Mouse (Mus musculus): ENCODE measurements around the gene Ppp2r2c. TPM values are rescaled to one million over a fixed set of nuclear protein-coding genes. Genes with fewer than 3 reads are reported as not detected.

Ppp2r2c gene
- polyA plus RNA-seq, 1 experiment from 2014 or later = 64.1 TPM

GRCm38 (mm10) chr5:36878801-36879200, 10.5 kb downstream of the Ppp2r2c start:
- no peak overlapping the region for H3K27ac ChIP-seq (ENCODE audit: low read depth, low read length)
- H3K27me3 ChIP-seq (ENCODE audit: control insufficient read depth, insufficient read depth, low read length) = no peaks in the 10 kb centered on the region
- H3K36me3 ChIP-seq (ENCODE audit: control insufficient read depth, insufficient read depth, low read length) = no peaks in the 10 kb centered on the region
- peaks cover 10% of the 10 kb centered on the region; the same call in 1 of the 2 replicates for H3K4me1 ChIP-seq (ENCODE audit: control insufficient read depth, insufficient read depth, low read length)
- ATAC-seq (ENCODE audit: low read depth) = no peak
- H3K9me3 ChIP-seq (ENCODE audit: control insufficient read depth, low read length) = no peaks in the 10 kb centered on the region
- 92% methylated on average over 4 of the region's 4 CpGs for WGBS
- no peak overlapping the region for H3K9ac ChIP-seq (replicated peaks; ENCODE audit: low read depth, low read length)
- H3K4me2 ChIP-seq (ENCODE audit: low read depth, low read length) = no peak overlapping the region
- no peak overlapping the region for H3K4me3 ChIP-seq (ENCODE audit: low read depth, low read length)

GRCm38 (mm10) chr5:36880622-36881021, 12.3 kb downstream of the Ppp2r2c start:
- H3K9ac ChIP-seq (replicated peaks; ENCODE audit: low read depth, low read length) = no peak overlapping the region
- H3K4me3 ChIP-seq (ENCODE audit: low read depth, low read length) = no peak overlapping the region
- no peak for ATAC-seq (ENCODE audit: low read depth)
- H3K9me3 ChIP-seq (ENCODE audit: control insufficient read depth, low read length) = no peaks in the 10 kb centered on the region
- no peaks in the 10 kb centered on the region for H3K36me3 ChIP-seq (ENCODE audit: control insufficient read depth, insufficient read depth, low read length)
- H3K27me3 ChIP-seq (ENCODE audit: control insufficient read depth, insufficient read depth, low read length) = no peaks in the 10 kb centered on the region
- H3K4me1 ChIP-seq (ENCODE audit: control insufficient read depth, insufficient read depth, low read length) = peaks cover 10% of the 10 kb centered on the region; the same call in 1 of the 2 replicates
- 91% methylated on average over 5 of the region's 5 CpGs for WGBS
- no peak overlapping the region for H3K27ac ChIP-seq (ENCODE audit: low read depth, low read length)
- H3K4me2 ChIP-seq (ENCODE audit: low read depth, low read length) = no peak overlapping the region

- H3K27ac ChIP-seq (ENCODE audit: low read depth, low read length) = no peak overlapping the region
- 30% methylated on average over 12 of the region's 12 CpGs for WGBS
- no peak overlapping the region for H3K4me3 ChIP-seq (ENCODE audit: low read depth, low read length)
- H3K9me3 ChIP-seq (ENCODE audit: control insufficient read depth, low read length) = no peaks in the 10 kb centered on the region
- peak; percentile 42; the same call in 1 of the 2 replicates for ATAC-seq (ENCODE audit: low read depth)
- H3K36me3 ChIP-seq (ENCODE audit: control insufficient read depth, insufficient read depth, low read length) = no peaks in the 10 kb centered on the region
- H3K27me3 ChIP-seq (ENCODE audit: control insufficient read depth, insufficient read depth, low read length) = no peaks in the 10 kb centered on the region
- no peak overlapping the region for H3K4me2 ChIP-seq (ENCODE audit: low read depth, low read length)
- no peak overlapping the region for H3K9ac ChIP-seq (replicated peaks; ENCODE audit: low read depth, low read length)
- H3K4me1 ChIP-seq (ENCODE audit: control insufficient read depth, insufficient read depth, low read length) = peaks cover 28% of the 10 kb centered on the region
Observed at GRCm38 (mm10) chr5:36883516-36883915, 15.2 kb downstream of the Ppp2r2c start.

- Histone ChIP-seq H3K27me3 (ENCODE audit: control insufficient read depth, insufficient read depth, low read length) (no peaks in the 10 kb centered on the region), H3K36me3 (ENCODE audit: control insufficient read depth, insufficient read depth, low read length) (no peaks in the 10 kb centered on the region), H3K9ac (replicated peaks; ENCODE audit: low read depth, low read length) (no peak overlapping the region), H3K9me3 (ENCODE audit: control insufficient read depth, low read length) (no peaks in the 10 kb centered on the region), H3K4me3 (ENCODE audit: low read depth, low read length) (no peak overlapping the region), H3K4me2 (ENCODE audit: low read depth, low read length) (no peak overlapping the region), H3K4me1 (ENCODE audit: control insufficient read depth, insufficient read depth, low read length) (peaks cover 33% of the 10 kb centered on the region), H3K27ac (ENCODE audit: low read depth, low read length) (no peak overlapping the region)
- WGBS = 69% methylated on average over 1 of the region's 1 CpGs
- ATAC-seq (ENCODE audit: low read depth) = no peak
Observed at GRCm38 (mm10) chr5:36885067-36885466, 16.8 kb downstream of the Ppp2r2c start.

GRCm38 (mm10) chr5:36885595-36885994, 17.3 kb downstream of the Ppp2r2c start:
- Histone ChIP-seq H3K4me2 (ENCODE audit: low read depth, low read length) (no peak overlapping the region), H3K4me3 (ENCODE audit: low read depth, low read length) (no peak overlapping the region), H3K4me1 (ENCODE audit: control insufficient read depth, insufficient read depth, low read length) (peaks cover 37% of the 10 kb centered on the region), H3K27ac (ENCODE audit: low read depth, low read length) (no peak overlapping the region), H3K36me3 (ENCODE audit: control insufficient read depth, insufficient read depth, low read length) (no peaks in the 10 kb centered on the region), H3K27me3 (ENCODE audit: control insufficient read depth, insufficient read depth, low read length) (no peaks in the 10 kb centered on the region), H3K9ac (replicated peaks; ENCODE audit: low read depth, low read length) (no peak overlapping the region), H3K9me3 (ENCODE audit: control insufficient read depth, low read length) (no peaks in the 10 kb centered on the region)
- ATAC-seq (ENCODE audit: low read depth) = no peak
- 78% methylated on average over 5 of the region's 5 CpGs for whole genome bisulfite sequencing

GRCm38 (mm10) chr5:36886298-36886697, 18.0 kb downstream of the Ppp2r2c start:
- no peaks in the 10 kb centered on the region for H3K9me3 ChIP-seq (ENCODE audit: control insufficient read depth, low read length)
- no peak overlapping the region for H3K27ac ChIP-seq (ENCODE audit: low read depth, low read length)
- H3K36me3 ChIP-seq (ENCODE audit: control insufficient read depth, insufficient read depth, low read length) = no peaks in the 10 kb centered on the region
- no peak for ATAC-seq (ENCODE audit: low read depth)
- peaks cover 41% of the 10 kb centered on the region for H3K4me1 ChIP-seq (ENCODE audit: control insufficient read depth, insufficient read depth, low read length)
- H3K4me2 ChIP-seq (ENCODE audit: low read depth, low read length) = no peak overlapping the region
- no peak overlapping the region for H3K4me3 ChIP-seq (ENCODE audit: low read depth, low read length)
- no peaks in the 10 kb centered on the region for H3K27me3 ChIP-seq (ENCODE audit: control insufficient read depth, insufficient read depth, low read length)
- 70% methylated on average over 2 of the region's 2 CpGs for WGBS
- no peak overlapping the region for H3K9ac ChIP-seq (replicated peaks; ENCODE audit: low read depth, low read length)

- H3K9me3 ChIP-seq (ENCODE audit: control insufficient read depth, low read length) = no peaks in the 10 kb centered on the region
- no peaks in the 10 kb centered on the region for H3K36me3 ChIP-seq (ENCODE audit: control insufficient read depth, insufficient read depth, low read length)
- no peak overlapping the region for H3K4me2 ChIP-seq (ENCODE audit: low read depth, low read length)
- no peak overlapping the region for H3K9ac ChIP-seq (replicated peaks; ENCODE audit: low read depth, low read length)
- ATAC-seq (ENCODE audit: low read depth) = no peak
- peaks cover 42% of the 10 kb centered on the region for H3K4me1 ChIP-seq (ENCODE audit: control insufficient read depth, insufficient read depth, low read length)
- H3K27me3 ChIP-seq (ENCODE audit: control insufficient read depth, insufficient read depth, low read length) = no peaks in the 10 kb centered on the region
- no peak overlapping the region for H3K4me3 ChIP-seq (ENCODE audit: low read depth, low read length)
- H3K27ac ChIP-seq (ENCODE audit: low read depth, low read length) = peak overlapping the region; percentile 71
- 64% methylated on average over 7 of the region's 7 CpGs for WGBS
Observed at GRCm38 (mm10) chr5:36886852-36887283, 18.6 kb downstream of the Ppp2r2c start.

- H3K4me1 ChIP-seq (ENCODE audit: control insufficient read depth, insufficient read depth, low read length) = peaks cover 45% of the 10 kb centered on the region
- 20% methylated on average over 9 of the region's 9 CpGs for WGBS
- H3K4me2 ChIP-seq (ENCODE audit: low read depth, low read length) = no peak overlapping the region
- peak; percentile 66 for ATAC-seq (ENCODE audit: low read depth)
- peak overlapping the region; percentile 21; the same call in 1 of the 2 replicates for H3K9ac ChIP-seq (replicated peaks; ENCODE audit: low read depth, low read length)
- H3K9me3 ChIP-seq (ENCODE audit: control insufficient read depth, low read length) = no peaks in the 10 kb centered on the region
- H3K27me3 ChIP-seq (ENCODE audit: control insufficient read depth, insufficient read depth, low read length) = no peaks in the 10 kb centered on the region
- H3K4me3 ChIP-seq (ENCODE audit: low read depth, low read length) = no peak overlapping the region
- H3K36me3 ChIP-seq (ENCODE audit: control insufficient read depth, insufficient read depth, low read length) = no peaks in the 10 kb centered on the region
- H3K27ac ChIP-seq (ENCODE audit: low read depth, low read length) = peak overlapping the region; percentile 71
Observed at GRCm38 (mm10) chr5:36887299-36887988, 19.1 kb downstream of the Ppp2r2c start.

GRCm38 (mm10) chr5:36888501-36888900, 20.2 kb downstream of the Ppp2r2c start:
- H3K4me2 ChIP-seq (ENCODE audit: low read depth, low read length) = no peak overlapping the region
- no peak for ATAC-seq (ENCODE audit: low read depth)
- no peaks in the 10 kb centered on the region for H3K36me3 ChIP-seq (ENCODE audit: control insufficient read depth, insufficient read depth, low read length)
- no peak overlapping the region for H3K4me3 ChIP-seq (ENCODE audit: low read depth, low read length)
- H3K27me3 ChIP-seq (ENCODE audit: control insufficient read depth, insufficient read depth, low read length) = no peaks in the 10 kb centered on the region
- no peak overlapping the region for H3K27ac ChIP-seq (ENCODE audit: low read depth, low read length)
- no peaks in the 10 kb centered on the region for H3K9me3 ChIP-seq (ENCODE audit: control insufficient read depth, low read length)
- peaks cover 40% of the 10 kb centered on the region for H3K4me1 ChIP-seq (ENCODE audit: control insufficient read depth, insufficient read depth, low read length)
- no peak overlapping the region for H3K9ac ChIP-seq (replicated peaks; ENCODE audit: low read depth, low read length)
- WGBS = 87% methylated on average over 8 of the region's 8 CpGs

All from neural tube, embryonic 14.5 days (tissue).